Mouse (Mus musculus): ENCODE measurements at regions not wholly inside any gene's neighbourhood (a gene's known extent, or its start where the extent isn't known, plus 50 kb on each side); places are given as distances from the start of the nearest gene placed in this dataset.

GRCm38 (mm10) chr14:24770015-24770977, 283.4 kb downstream of the Rps24 start:
- DNase-seq, result no peak

DNA sequence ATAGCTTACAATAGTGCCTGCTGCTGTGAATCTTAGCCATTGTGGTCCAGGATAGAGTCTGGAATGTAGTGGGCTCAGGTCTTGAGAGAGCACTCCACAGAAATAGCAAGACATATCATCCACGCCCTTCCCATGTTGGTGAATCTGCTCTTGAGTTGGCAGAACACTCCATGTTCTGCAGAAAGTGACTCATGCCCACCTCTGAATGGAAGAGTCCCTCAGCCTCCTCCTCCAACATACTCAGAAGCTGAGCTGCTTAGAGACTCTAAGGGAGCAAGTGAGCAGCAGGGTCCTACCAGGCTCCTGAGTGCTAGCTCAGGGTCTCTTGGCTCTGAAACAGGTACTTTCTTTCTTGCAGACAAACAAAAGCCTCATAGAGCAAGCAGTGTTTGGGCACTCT, 284.7 kb downstream of the Rps24 start:
- no peak for DNase-seq

DNA sequence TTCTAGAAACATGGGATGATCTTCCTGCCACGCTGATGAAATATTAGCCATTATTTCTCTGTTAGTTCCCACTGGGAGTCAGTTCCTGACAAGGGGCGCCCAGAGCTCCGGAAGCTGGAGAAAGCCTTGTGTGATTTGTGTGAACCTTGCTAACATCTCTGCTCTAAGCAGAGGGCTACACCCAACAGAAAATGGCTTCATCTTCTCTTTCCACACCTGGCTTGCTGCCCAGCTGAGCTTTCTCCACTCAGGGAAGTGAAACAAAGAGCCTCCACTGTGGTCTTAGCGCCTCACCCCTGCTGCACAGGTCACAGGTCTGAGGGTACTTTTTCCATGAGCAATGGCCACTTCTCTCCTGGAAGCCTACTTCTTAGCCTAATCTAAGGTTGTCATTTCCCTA, 285.2 kb downstream of the Rps24 start:
- DNase-seq, result peak; percentile 26

GRCm38 (mm10) chr14:24778748-24779630, 292.1 kb downstream of the Rps24 start:
- peak; percentile 89 for DNase-seq

DNA sequence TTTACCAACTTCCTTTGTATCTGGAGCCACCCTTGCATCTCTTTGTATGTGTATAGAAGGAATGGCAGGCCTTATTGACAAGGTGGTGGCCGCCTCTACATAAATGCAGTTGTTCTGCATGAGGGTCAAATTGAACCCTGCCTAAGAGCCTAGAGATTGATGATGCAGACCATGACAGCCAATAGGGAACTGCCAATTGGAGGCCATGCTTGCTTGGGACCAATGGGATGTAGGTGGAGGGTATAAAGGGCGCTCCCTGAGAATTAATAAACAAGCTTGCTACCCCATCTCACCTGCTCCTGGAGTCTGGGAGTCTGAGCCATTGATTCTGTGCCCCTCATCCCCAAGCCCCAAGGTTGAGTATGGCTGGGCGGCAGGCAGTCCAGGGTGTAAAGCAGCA, 294.7 kb downstream of the Rps24 start:
- DNase-seq, result no peak

GRCm38 (mm10) chr14:24783889-24784288, 297.0 kb downstream of the Rps24 start:
- no peak for DNase-seq

DNA sequence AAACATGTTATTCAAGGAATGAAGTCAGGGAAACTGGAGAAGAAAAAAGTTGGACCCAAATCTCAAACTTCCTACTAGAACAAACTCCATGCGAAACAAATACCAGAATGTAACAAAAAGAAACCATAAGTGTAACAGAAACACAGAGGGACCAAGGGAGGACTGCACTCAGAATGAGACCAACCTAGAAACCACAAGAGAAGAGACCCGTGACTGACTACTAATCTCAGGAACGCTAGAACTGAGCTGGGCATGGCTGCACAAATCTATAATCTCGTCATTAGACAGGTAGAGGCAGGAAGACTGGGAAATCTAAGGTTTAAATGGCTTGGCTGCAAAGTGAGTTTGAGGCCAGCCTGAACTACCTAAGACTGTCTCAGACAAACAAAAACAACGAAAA, 298.5 kb downstream of the Rps24 start:
- DNase-seq, result no peak

DNA sequence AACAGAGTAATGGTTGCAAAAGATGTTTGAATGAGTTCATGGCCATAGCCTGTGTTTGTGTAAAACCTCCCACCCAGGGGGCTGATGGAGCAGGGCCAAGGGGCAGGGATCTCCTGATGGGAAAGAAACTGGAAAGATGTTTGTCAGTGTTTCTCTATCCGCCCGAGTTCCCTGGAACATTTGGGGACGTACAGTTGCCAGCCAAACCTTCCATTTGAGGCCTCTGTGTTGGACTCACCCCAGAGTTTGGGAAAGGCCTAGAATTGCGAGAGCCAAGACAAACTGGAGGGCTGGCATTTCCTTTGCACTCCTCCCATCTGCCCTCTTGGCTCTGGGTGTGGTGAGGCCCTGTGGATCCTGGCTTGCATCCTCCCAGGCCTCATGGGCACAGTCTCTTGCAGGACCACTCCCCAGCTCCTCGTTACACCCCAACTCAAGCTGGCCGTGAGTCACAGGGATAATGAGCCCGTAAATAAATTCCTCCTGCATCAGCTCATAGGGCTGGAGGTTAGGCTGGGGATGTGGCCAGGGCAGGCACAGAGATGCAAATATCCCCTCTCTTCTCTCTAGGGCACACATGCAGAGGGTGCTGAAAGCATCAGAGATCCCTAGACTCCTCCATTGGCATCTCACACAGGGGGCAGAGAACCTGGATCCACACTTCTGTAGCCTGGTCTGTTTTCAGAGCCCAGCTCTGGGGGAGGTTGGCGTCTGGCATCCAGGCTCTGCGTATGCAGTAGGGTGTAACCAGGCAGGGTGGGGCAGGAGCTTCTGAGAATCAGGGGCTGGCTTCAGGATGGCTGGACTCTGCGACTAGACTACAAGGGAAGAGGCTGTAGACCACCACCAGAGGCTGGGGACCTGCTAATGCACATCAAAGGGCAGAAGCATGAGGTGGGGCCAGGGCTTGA, 306.7 kb downstream of the Rps24 start:
- DNase-seq, result no peak

GRCm38 (mm10) chr14:24794359-24794845, 307.5 kb downstream of the Rps24 start:
- no peak for DNase-seq

DNA sequence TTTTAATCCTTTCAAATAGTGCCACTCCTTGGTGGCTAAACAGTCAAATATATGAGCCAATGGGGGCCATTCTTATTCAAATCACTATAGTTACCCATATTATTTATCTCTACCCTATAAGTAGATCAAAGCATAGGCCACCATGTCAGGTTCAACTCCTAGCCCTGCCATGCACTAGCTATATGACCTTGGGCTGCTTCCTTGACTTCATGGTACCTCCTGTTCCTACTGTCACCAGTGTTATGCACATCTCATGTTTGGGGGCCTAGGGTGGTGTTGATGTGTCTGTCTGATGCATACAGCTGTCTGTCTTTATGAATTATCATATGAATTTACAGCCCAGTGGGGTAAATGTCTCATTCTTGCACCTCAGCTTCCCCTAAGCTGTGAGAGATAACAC, 310.6 kb downstream of the Rps24 start:
- DNase-seq, result no peak

DNA sequence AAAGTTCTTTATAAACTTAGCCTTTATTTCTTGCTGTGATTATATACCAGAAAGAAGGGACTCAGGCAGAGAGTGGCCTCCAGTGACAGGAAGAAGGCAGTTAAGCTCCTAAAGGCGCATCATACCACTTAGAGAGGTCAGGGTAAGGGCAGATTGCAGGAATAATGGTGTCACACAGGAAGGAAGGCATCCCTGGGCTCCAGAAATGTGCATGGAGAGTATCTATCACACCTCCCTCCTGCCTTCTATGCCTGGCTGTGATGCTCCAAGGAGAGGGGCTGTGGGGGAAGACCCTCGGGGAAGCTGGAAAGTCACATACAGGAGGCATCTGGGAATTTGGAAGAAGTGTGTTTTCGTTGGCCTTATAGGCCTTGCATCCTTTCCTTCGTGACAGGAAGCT, 311.1 kb downstream of the Rps24 start:
- no peak for DNase-seq

DNA sequence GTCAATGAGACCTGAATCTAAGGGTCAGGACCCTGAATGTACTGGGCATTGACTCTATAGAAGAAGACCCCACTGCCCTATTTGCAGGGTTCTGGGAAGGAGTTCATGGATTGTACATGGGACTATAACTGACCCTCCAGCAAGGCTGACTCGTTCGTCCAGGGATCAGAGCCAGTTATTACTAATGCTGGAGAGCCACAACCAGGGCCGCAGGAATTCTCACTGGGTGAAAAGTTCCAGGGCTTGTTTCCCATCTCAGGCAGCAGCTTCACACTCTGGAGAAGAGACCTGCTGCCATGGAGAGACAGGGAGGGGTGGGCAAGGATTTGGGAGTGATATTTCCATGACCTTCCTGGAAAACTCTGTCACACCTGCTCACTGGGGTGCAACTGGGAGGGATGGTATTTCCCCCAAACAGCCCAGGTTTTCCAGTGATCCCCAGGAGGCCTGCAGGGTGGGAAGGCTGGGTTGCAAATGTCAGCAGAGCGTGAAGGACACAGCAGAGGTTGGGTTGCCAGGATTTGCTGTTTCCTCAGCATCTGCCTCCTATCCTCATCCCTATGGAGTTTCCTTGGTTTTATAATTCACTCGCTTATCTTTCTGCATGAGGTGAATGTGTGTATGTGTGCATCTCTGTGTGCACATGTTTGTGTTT, 316.2 kb downstream of the Rps24 start:
- DNase-seq, result peak; percentile 7

DNA sequence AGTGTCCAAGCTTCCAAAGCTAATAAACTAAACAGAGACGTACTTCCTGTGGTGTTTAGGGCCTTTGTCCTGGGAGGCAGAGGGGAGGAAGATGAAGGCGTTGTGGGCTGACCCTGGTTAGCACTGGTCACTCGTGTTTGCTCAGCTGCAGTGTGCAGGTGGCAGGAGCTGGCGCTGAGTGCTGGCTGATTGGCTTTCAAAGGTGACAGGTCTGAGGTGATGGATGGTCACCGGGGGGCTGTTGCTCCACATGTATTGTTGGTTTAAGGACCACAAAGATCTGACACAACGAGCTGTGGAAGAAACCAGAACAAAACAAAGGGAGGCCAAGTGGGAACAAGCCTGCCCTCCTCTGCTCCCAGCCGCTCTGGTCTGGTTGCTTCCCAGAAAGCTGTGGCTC, 320.1 kb downstream of the Rps24 start:
- no peak for DNase-seq

DNA sequence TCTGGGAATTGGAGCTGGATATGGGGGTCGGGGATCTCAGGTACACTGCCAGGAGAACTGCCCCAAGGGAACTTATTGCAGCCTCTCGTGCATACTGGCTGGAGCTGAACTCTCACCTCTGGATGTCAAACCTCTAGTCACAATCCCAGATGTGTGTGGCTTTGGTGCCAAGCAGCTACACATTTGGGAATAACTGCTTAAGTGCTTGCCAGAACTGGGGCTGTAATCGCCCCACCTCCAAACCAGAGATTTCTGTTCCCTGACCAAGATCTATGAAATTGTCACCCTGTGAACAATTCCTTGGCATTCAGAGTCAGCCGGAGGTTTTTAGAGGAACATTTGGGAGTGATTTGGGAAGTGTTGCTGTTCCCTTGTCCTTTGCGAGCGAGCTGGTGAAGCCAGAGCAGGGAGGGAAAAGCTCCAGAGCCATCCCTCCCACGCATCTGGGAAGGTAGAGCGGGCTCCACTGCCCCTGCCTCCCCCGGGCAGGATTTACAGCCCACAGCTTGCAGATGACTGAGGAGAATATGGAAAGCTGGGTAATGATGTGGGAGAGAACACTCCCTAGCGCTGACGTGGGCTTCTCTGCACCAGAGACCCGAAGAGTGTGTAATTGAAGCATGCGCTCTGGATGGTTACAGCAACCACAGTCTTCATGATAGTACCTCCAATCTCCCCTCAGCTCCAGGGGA, 336.1 kb downstream of the Rps24 start:
- DNase-seq, result peak; percentile 6

- no peak for DNase-seq
These were observed 337.4 kb downstream of the Rps24 start for GRCm38 (mm10) chr14:24824351-24824750.

DNA sequence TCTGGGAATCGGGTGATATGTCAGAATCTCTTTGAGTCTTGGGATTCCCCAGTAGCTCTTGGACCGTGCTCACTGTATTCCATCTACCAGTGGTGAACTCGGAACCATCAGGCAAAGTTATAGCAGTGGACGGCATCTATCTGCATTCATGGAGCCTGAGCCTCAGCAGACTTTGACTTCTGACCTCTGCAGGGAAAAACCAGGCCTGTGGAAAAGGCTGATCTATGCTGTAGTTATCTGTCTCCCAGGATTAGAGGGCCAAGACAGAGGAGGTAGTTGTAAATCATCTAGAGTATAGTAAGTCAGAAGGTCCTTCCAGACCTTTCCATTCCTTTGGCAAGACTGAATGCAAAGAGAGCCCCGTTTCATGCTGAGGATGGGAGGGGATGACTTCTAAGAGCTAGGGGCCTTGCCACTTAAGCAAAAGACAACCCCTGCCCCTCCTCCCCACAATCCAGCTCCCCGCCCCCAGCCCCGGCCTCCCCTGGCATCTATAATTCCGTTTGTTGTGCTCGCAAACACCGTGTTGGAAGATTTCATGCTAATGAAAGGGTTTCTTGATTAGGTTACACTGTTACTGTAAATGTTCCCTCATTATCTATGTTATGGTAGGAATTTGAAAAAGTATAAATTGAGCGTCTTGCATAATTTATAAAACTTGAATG, 338.9 kb downstream of the Rps24 start:
- DNase-seq, result no peak

DNA sequence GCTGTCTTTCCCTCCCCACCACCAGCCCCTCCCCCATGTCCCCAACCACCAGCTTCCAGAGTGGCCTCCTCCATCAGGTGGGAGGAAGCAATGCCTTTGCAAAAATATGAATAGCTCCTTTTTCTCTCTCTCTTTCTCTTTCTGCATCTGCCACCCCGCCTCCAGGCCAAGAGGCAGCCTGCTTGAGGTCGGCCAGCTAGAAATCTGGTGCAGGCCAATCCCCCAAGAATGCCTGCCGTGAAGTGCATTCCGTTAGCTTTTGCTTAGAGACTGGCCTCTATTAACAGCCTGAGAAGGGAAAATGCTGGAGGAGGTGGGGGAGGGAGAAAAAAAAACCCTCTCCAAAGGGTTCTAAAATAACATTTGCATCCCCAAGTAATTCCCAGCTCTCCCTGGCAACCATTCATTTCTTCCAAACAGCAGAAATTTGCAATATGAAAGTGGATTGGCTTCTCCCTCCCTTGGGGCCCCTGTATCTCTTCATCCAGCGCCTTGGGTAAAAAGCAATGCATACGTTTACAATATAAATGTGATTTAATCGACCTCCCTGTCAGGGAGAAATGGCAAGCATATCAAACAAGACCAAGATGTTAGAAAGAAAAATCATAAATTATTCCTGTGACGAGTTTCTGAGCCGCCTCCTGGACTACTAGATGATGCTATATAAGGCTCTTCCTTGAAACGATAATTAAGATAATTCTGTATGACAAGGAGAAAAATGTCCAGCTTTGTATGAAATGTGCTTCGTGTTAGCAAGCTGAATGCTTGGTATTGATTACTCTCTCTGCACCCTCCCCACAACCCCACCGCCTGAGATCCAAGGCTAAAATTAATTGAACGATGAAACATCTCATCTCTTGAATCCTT, 339.8 kb downstream of the Rps24 start:
- no peak for DNase-seq

DNA sequence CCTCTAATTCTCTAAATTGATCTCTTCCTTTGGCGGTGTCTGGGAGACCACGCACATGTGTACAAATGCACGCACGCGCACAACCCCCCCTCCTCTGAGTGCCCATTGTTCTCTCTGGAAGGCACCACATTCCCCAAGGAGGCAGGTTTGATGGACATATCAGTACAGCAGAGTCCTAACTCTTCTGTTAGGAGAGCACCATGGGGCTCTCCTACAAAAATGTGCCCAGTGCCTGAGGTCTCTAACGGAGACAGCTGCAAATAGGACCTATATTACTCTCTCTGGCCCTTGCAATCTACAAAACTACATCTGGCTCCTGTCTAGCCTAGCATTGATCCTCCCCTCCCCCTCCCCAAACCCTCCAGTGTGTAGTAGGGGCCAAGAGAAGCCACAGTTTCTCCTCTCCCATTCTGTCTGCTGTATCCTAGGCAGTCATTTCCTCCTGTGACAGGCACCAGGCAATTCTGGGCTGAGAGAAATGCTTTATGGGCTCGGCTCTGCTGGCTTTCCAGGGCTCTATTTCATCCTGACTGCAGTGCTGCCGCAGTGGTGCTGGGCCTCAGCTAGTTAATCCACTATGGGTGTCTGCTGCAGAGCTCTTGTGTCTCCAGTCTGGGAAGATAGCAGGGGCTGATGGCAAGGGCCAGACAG, 340.6 kb downstream of the Rps24 start:
- DNase-seq, result no peak

GRCm38 (mm10) chr14:24829001-24829400, 342.1 kb downstream of the Rps24 start:
- DNase-seq, result no peak
